Mouse (Mus musculus): ENCODE results near the gene Defb36.

DNA sequence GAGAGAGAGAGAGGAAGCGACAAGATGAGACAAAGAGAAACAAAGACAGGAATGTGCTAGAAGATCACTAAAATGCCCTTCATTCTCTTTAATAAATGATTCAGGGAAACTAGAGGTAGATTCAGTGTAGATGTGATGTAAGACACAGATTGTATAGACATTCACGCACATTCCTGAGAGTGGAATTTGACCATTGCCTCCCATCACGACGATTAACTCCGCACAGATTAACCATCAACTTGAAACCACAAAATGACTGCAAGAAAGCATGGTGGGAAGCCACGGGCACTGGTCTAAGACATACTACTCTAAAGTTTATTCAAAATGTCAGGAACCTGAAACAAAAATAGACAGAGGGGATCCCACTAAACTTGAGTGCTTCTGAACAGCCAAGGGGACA is 33.8 kb upstream of the Defb36 start:
- TF ChIP-seq CTCF (IDR thresholded peaks at IDR 0.05; ENCODE audit: low read depth, low read length): no peak
- TF ChIP-seq POLR2AphosphoS5 (IDR thresholded peaks at IDR 0.05; ENCODE audit: insufficient replicate concordance, low read depth, low read length): no peak
- no peak for TF ChIP-seq TAL1 (conservative IDR thresholded peaks at IDR 0.05; ENCODE audit: low read depth, low read length)
- TF ChIP-seq GATA1 (IDR thresholded peaks at IDR 0.05; ENCODE audit: borderline replicate concordance, low read length): no peak

All from G1E (cell line).